Mouse (Mus musculus) spleen, postnatal 14 days (tissue): Measurements from ENCODE around the gene Cc2d2b.
A peak's percentile ranks its signal among the peaks of the same experiment; 100 is the strongest.

Experiments used
- DNase-seq, 2 experiments: peaks; one replicate each; pipeline ENCODE4 v3.0.0; 2021 to 2022; ENCODE audit warnings: low spot score in 2 of 2

Gene Cc2d2b

DNA sequence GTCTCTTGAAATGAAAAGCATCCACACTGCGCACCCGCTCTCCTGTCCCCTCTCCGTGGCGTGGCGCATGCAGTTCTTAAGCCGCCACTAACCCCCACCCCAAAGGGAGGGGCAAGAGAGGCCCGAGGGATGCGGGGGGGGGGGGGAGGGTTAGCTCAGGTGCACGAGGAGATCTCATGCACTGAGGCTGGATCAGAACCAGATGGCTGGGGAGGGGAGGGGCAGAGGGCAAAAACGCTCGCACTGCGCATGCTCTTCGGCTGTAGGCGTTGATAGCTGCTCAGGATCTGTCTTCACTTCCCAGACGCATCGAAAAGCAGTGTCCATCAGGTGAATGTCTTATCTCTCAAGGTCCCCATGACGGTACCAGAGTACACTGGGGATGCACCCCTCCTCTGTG lies at the start of gene Cc2d2b:
Cc2d2b (plus strand) TSS at position 195 of the 400 bp plus-strand sequence.
- DNase-seq: no peak

DNA sequence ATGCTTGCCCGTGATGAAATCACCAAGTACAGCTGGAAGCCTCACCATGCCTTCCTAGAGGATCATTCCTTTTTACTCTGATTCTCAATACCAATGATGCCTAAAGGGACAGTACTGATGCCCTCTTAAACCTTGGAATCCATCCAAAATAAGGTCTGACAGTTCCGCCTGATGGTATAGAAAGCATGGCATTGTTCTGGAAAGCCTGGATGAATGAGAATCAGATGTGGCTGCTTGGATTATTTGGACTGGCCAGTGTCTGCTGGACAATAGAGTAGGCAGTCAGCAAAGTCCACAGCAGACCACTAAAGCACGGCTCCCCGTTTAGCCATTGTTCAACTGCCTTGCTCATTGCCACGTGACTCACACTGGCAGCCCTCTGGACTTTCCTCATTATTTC lies 48.7 kb upstream of the Cc2d2b start:
- DNase-seq: no peak

- DNase-seq: no peak
These were observed 46.1 kb upstream of the Cc2d2b start for GRCm38 (mm10) chr19:40702406-40702805.

DNA sequence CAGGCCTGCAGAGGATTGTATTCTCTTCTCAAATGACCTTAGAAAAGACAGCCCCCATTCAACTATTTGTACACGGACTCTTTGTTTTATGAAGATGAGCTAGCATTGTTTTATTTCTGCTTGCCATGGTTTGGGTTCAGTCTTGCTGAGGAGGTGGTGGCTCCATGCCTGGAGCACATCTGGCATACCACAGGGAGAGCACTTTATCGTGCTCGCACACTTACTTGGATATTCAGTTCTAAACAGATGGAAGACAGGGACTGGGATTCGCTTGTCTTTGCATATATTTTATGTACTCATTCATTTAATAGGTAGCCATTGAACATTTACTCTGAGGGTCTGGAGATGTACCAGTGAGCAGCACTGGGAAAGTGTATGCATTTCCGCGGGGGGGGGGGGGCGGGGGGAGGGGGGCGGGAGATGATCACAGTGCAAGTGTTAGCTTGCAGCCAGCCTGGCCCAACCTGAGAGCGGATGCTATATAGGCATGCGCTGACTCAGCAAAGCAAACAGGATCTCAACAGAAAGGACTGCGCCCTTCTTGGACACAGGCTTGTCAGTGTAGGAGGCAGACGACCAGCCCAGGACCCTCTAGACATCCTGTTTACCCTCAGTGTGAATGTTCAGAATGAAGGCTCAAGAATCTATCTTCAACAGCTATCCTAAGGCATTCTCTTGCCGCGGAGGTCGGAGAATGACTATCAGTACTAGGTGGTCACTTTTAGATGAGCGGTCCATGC lies 35.5 kb upstream of the Cc2d2b start:
- DNase-seq: no peak

DNA sequence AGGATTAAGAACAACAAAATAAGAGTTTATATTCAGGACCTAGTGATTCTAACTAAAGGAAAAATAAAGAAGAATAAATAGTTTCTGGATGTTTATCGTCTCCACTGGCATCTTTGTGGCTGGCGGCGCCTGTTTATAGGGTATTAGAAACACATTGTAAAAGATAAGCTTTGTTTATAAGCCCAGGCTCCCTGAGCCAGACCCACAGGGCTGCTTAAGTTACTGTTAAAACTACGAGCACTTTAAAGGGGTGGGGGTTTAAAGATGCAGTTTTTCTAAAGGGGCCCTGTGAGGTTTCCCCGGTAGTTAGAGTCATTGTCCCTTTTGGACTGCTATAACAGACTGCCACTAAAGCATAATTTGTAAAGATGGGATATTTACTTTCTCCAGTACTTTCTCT lies 33.9 kb upstream of the Cc2d2b start:
- no peak for DNase-seq

GRCm38 (mm10) chr19:40716981-40717380 lies 31.6 kb upstream of the Cc2d2b start:
- DNase-seq: no peak

- DNase-seq: no peak
These were observed 29.0 kb upstream of the Cc2d2b start for GRCm38 (mm10) chr19:40719439-40720105.

- no peak for DNase-seq
These were observed 28.2 kb upstream of the Cc2d2b start for GRCm38 (mm10) chr19:40720381-40720780.

GRCm38 (mm10) chr19:40722137-40723038 lies 26.2 kb upstream of the Cc2d2b start:
- DNase-seq: peak in 1 of 2 experiments; percentile 40

GRCm38 (mm10) chr19:40723516-40723915 lies 25.0 kb upstream of the Cc2d2b start:
- DNase-seq: no peak

DNA sequence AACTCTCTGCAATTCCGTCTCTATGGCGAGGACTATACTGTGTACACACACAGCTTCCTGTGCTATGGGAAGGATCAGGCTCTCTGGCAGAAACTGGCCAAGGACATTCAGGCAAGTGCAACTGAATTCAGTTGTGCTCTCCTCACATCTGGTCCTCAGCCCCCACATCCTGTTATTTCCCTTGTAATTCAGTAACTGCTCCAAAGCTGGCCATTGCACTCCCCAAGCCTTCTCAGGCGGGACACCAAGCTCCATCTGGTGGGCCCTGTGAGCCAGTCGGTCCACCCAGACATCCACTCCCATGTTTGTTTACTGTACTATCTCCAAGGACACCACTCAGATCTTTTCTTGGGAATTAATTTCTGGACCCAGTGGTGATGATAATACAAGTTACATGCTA lies 22.4 kb upstream of the Cc2d2b start:
- no peak for DNase-seq

GRCm38 (mm10) chr19:40726614-40727013 lies 21.9 kb upstream of the Cc2d2b start:
- no peak for DNase-seq

- DNase-seq: no peak
These were observed 20.3 kb upstream of the Cc2d2b start for GRCm38 (mm10) chr19:40728213-40728612.

DNA sequence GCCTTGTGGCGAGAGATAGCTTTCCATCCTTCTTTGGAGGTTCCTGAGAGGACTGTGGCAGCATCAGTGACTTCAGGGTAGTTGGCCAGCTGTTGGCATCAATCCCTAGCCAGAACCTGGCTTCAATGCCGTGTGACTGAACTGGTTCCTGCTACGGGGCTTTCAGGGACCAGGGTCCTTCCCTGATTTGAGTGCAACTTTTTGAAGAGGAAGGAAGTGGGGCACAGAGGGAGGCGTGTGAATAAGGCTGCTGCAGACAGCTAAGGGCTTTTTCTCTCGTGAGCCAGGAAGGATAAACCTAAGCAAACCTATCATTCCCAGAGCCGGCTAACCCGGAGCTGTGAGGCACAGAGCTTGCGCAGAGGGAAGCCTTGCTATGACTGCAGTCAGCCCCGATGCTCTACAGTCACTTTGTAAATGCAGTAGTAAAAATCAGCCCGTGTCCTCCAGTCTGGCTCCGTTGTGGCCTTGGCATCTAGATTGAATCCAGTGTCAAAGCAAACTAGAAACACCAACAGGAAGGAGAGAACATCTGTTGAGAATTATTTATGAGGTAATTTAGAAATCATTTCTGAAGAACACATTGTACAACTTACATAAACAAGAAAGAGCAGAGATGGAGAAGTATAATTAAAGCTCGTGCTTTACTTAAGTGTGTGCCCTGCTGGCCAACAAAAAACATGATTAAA lies 19.7 kb upstream of the Cc2d2b start:
- DNase-seq: no peak

DNA sequence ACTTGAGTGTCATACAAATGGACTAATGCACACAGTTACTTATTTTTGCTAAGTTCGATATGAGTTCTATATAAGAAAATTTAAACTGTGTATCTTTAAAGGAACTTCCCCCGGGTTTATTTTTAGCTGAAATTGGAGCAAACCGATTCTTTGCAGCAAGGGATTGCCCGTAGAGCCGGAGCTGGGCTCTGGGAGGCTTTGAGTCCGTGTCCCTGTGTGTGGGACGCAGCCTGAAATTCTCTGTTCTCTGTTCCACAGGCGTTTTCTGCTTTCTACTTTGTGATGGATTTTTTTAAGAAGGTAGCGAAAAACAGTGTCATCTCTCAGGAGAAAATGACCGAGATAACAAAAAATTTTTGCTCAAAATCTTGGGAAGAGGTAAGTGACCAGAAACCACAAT lies 15.1 kb upstream of the Cc2d2b start:
- DNase-seq: no peak

GRCm38 (mm10) chr19:40733849-40734248 lies 14.7 kb upstream of the Cc2d2b start:
- DNase-seq: no peak

- DNase-seq: peak in 1 of 2 experiments; percentile 21
These were observed 11.7 kb upstream of the Cc2d2b start for GRCm38 (mm10) chr19:40736680-40737512.

- no peak for DNase-seq
These were observed 10.9 kb upstream of the Cc2d2b start for GRCm38 (mm10) chr19:40737613-40738012.

DNA sequence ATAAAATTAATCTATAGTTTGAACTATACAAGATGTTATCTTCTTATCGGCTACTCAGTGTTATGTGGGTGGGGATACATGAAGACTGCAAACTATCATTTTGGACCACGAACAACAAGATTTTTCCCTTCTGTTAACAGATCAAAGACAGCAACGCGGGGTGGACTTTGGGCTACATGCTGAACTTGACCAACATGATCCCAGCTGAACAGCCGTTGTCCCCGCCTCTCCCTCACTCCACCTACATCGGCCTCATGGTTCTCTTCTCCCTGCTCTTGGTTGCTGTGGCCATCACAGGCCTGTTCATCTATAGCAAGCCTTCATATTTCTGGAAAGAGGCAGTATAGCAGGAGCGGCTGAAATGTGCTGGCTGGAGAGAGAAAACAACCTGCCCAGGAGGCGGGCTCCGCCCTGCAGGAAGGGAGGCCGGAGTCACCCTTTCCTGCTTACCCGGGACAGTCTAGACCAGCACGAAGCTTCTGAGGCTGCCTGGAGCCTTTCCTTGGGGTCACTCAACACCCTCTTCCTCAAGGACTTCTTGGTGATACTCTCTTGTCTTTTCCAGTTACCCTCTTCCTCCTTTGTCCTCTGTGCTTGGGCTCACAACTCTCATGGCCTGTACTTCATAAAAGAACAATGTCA lies 9.7 kb upstream of the Cc2d2b start:
- no peak for DNase-seq

DNA sequence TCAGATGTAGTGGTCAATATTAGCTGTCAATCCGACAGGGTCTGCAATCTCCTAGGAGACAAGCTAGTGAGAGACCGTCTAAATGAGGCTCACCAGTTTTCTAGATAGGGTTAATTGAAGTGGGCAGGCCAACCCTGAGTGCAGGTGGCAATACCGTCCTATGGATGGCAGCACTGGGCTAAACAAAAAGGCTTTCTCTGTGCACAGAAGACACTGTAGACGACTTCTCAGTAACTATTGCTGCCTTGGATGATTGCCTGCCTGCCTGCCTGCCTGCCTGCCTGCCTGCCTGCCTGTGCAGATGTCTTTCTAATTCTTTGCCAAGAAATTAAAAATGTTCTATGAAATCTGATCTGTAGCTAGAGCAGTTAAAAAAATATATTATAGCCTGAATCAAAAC lies 1.9 kb upstream of the Cc2d2b start:
- DNase-seq: no peak
